In the genomic region with DNA sequence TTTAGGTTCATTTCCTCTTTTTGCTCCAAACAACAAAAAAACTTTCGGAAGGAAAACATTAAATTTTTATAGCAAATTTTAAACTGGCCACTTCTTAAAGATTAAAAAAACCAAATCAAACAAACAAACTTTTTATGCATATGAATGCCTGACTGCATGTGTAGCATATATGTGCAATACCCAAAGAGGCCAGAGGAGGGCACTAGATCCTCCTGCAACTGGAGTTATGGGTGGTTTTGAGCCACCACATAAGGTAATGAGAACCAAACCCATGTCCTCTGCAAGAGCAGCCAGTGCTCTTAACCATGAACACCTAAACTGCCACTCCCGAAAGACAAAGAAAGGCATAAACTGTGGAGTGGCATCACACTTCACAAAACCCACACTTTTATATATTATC, we compare ENCODE assay signal across 7 mouse cellular contexts. TPM values are rescaled to one million over a fixed set of nuclear protein-coding genes. Genes with fewer than 3 reads are reported as not detected.
DNase-seq lines count a peak whose midpoint lies in the region; ATAC-seq lines count a peak whose summit lies in the region.

No protein-coding gene starts in this region.

- H3K9me3 ChIP-seq in intestine, embryonic 14.5 days (ENCODE audit: control insufficient read depth, low read length): no peaks in the 10 kb centered on the region
- no peaks in the 10 kb centered on the region for H3K9me3 ChIP-seq in intestine, embryonic 15.5 days

- no peak overlapping the region for H3K27ac ChIP-seq in intestine, embryonic 14.5 days (ENCODE audit: low read depth)
- no peak overlapping the region for H3K27ac ChIP-seq in intestine, embryonic 15.5 days

- H3K9ac ChIP-seq in intestine, embryonic 14.5 days (ENCODE audit: low read length): no peak overlapping the region
- no peak overlapping the region for H3K9ac ChIP-seq in intestine, embryonic 15.5 days

- H3K4me3 ChIP-seq in intestine, embryonic 14.5 days (ENCODE audit: low read depth, low read length): no peak overlapping the region
- no peak overlapping the region for H3K4me3 ChIP-seq in intestine, embryonic 15.5 days (replicated peaks)

- no peak for ATAC-seq in intestine, embryonic 14.5 days (replicated peaks; ENCODE audit: low FRiP score, low TSS enrichment, low read depth)
- no peak for ATAC-seq in intestine, embryonic 15.5 days
- no peak for ATAC-seq in activated CD4-positive, CD25-positive, alpha-beta regulatory T cell, adult 4 months

- peak; percentile 62 for DNase-seq in intestine, embryonic 14.5 days (ENCODE audit: low spot score)
- DNase-seq in 3T3-L1 (ENCODE audit: low read depth, low spot score): peak; percentile 64
- DNase-seq in CD8-positive naive resting alpha-beta T cell, adult 2 months (ENCODE audit: low read depth in 2 of 2, low spot score in 2 of 2): peak; percentile 55 to 68
- DNase-seq in forelimb bud, embryonic 11.5 days (ENCODE audit: low read depth, low spot score): peak; percentile 59
- peak; percentile 33 for DNase-seq in spleen, adult 12 weeks (ENCODE audit: low spot score)

- H3K27me3 ChIP-seq in intestine, embryonic 14.5 days (replicated peaks; ENCODE audit: control insufficient read depth, insufficient read depth, low read length): no peaks in the 10 kb centered on the region
- H3K27me3 ChIP-seq in intestine, embryonic 15.5 days (replicated peaks): no peaks in the 10 kb centered on the region

- 92% methylated on average over 2 of the region's 2 CpGs for WGBS in intestine, embryonic 14.5 days
- 94% methylated on average over 2 of the region's 2 CpGs for WGBS in intestine, embryonic 15.5 days

- no peak overlapping the region for H3K4me2 ChIP-seq in intestine, embryonic 14.5 days (ENCODE audit: low read length)
- no peak overlapping the region for H3K4me2 ChIP-seq in intestine, embryonic 15.5 days (replicated peaks)

- peaks cover 21% of the 10 kb centered on the region for H3K36me3 ChIP-seq in intestine, embryonic 14.5 days (ENCODE audit: control insufficient read depth, insufficient read depth, low read length)
- no peaks in the 10 kb centered on the region; the same call in 1 of the 2 replicates for H3K36me3 ChIP-seq in intestine, embryonic 15.5 days

- H3K4me1 ChIP-seq in intestine, embryonic 14.5 days (replicated peaks; ENCODE audit: control insufficient read depth, insufficient read depth, low read length): peaks cover 20% of the 10 kb centered on the region
- peaks cover 11% of the 10 kb centered on the region for H3K4me1 ChIP-seq in intestine, embryonic 15.5 days (replicated peaks)

RNA-seq across cellular contexts. Expression of a gene that starts 4.5 kb away (rescaled TPM):
- polyA plus RNA-seq in intestine, embryonic 14.5 days (2014; fragmentation: Nextera tagmentation; extraction: Ambion mirVana): 112 and 125 TPM in 2 replicates
- polyA plus RNA-seq in intestine, embryonic 15.5 days (2015; fragmentation: Nextera tagmentation; extraction: Ambion mirVana): 198 TPM in 2 replicates
- 100 to 1,000 TPM; 246 to 261 TPM for polyA plus RNA-seq in activated CD4-positive, CD25-positive, alpha-beta regulatory T cell, adult 4 months (2017; shearing (Covaris generic))

RNA-seq across cellular contexts. Expression of a gene that starts 41.4 kb away (rescaled TPM):
- 9.2 and 15.3 TPM in 2 replicates for polyA plus RNA-seq in intestine, embryonic 14.5 days (2014; fragmentation: Nextera tagmentation; extraction: Ambion mirVana)
- 13.6 and 17.7 TPM in 2 replicates for polyA plus RNA-seq in intestine, embryonic 15.5 days (2015; fragmentation: Nextera tagmentation; extraction: Ambion mirVana)
- not detected for polyA plus RNA-seq in activated CD4-positive, CD25-positive, alpha-beta regulatory T cell, adult 4 months (2017; shearing (Covaris generic))

RNA-seq across cellular contexts. Expression of a gene that starts 55.5 kb away (rescaled TPM):
- 53.9 and 56.5 TPM in 2 replicates for polyA plus RNA-seq in intestine, embryonic 14.5 days (2014; fragmentation: Nextera tagmentation; extraction: Ambion mirVana)
- polyA plus RNA-seq in intestine, embryonic 15.5 days (2015; fragmentation: Nextera tagmentation; extraction: Ambion mirVana): 57.6 and 62.7 TPM in 2 replicates
- 10 to 100 TPM; 26.1 to 30.4 TPM for polyA plus RNA-seq in activated CD4-positive, CD25-positive, alpha-beta regulatory T cell, adult 4 months (2017; shearing (Covaris generic))

Comparison
In these comparisons a context has a peak if more than half of its experiments do, and no peak if none do; other contexts are left out.
1. RNA of a gene that starts 41.4 kb away (polyA plus RNA-seq): 13.6 to 17.7 TPM in intestine, embryonic 15.5 days and 9.2 to 15.3 TPM in intestine, embryonic 14.5 days; not detected in activated CD4-positive, CD25-positive, alpha-beta regulatory T cell, adult 4 months; every median in the first group is over 10 times any median in the second.
2. Peak in every context shown above with its lines, with median percentiles within 50 percentile points of each other: DNase-seq.